Mouse (Mus musculus): ENCODE results near the gene Zfp365. TPM values are rescaled to one million over a fixed set of nuclear protein-coding genes. Genes with fewer than 3 reads are reported as not detected.

Gene Zfp365
- polyA plus RNA-seq, 1 experiment from 2014 or later: 1.5 TPM

DNA sequence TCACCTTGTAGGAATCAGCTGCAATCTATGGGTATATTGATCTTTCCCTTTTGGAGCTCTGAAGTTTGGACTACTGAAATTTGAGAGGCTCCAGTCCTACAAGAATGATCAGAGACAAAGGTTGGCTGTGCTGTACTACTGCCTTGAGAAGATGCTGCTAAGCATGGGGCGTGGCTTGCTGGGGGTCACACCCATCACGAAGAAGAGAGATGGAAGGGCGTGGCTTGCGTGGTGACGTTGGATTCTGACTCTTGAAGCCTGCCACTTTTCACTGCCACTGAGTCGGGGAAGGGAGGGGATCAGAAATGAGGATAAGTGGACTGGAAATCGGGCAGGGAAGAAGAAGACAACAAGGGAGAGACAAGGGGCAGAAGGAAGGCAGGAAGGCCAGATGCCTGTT is 4.9 kb upstream of the Zfp365 start:
- Histone ChIP-seq H3K4me1 (ENCODE audit: control insufficient read depth, insufficient read depth, low read length) (no peaks in the 10 kb centered on the region), H3K36me3 (ENCODE audit: control insufficient read depth, insufficient read depth, low read length) (no peaks in the 10 kb centered on the region), H3K9ac (replicated peaks; ENCODE audit: low read depth, low read length) (no peak overlapping the region), H3K27me3 (ENCODE audit: control insufficient read depth, insufficient read depth, low read length) (no peaks in the 10 kb centered on the region), H3K4me3 (ENCODE audit: low read depth, low read length) (no peak overlapping the region), H3K9me3 (ENCODE audit: control insufficient read depth, low read depth, low read length) (no peaks in the 10 kb centered on the region), H3K27ac (ENCODE audit: low read length) (no peak overlapping the region), H3K4me2 (replicated peaks; ENCODE audit: low read depth, low read length) (no peak overlapping the region)
- 61% methylated on average over 7 of the region's 7 CpGs for WGBS
- ATAC-seq (ENCODE audit: insufficient number of reproducible peaks, insufficient read depth, low FRiP score, low read depth): no peak

DNA sequence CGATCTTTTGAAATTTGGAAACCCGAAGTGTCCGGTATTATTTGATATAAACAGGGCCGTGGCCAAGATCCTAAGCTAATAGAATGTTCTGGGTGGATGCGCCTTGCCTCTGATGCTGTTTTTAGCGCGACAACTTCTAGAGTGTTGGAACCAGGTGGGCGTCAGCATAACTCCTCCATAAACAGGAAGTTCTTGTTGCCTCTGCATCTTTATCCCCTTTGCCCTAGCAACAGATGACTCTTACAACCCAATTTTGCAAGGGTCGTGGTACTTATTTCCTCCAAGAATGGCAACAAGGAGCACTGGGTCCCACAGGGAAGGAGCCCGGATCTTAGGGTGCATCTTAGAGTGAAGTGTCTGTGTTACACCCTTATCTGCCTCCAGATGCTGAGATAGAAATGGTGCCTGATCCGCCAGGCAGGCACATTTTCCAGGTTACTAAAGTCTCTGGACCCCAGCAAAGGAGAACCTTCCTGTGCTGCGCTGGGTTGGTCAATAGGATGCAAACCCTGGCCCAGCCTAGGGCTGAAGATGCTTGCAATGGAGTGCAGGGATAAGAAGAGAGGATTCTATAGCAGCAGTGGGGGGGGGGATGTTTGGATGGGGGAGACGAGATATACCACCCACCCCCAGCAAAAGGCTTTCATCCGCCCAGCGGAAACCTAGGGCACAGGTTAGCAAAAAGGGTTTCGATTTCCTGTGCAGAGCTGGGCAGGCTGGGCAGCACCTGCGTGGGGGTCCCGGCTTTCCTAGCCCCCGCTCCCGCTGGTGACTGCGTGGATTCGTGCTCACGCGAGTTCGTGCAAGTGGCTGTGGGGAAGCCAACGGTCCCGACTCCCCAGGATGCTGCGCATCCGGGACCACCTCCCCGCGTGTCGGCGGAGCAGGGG is 770 bp downstream of the Zfp365 start:
- H3K36me3 ChIP-seq (ENCODE audit: control insufficient read depth, insufficient read depth, low read length): no peaks in the 10 kb centered on the region
- 20% methylated on average over 33 of the region's 33 CpGs for WGBS
- no peaks in the 10 kb centered on the region for H3K4me1 ChIP-seq (ENCODE audit: control insufficient read depth, insufficient read depth, low read length)
- H3K4me2 ChIP-seq (replicated peaks; ENCODE audit: low read depth, low read length): peak overlapping the region; percentile 93
- H3K9ac ChIP-seq (replicated peaks; ENCODE audit: low read depth, low read length): peak overlapping the region; percentile 34
- H3K27me3 ChIP-seq (ENCODE audit: control insufficient read depth, insufficient read depth, low read length): no peaks in the 10 kb centered on the region
- no peak overlapping the region for H3K27ac ChIP-seq (ENCODE audit: low read length)
- H3K9me3 ChIP-seq (ENCODE audit: control insufficient read depth, low read depth, low read length): no peaks in the 10 kb centered on the region
- ATAC-seq (ENCODE audit: insufficient number of reproducible peaks, insufficient read depth, low FRiP score, low read depth): no peak; the same call in 1 of the 2 replicates
- peak overlapping the region; percentile 58 for H3K4me3 ChIP-seq (ENCODE audit: low read depth, low read length)

DNA sequence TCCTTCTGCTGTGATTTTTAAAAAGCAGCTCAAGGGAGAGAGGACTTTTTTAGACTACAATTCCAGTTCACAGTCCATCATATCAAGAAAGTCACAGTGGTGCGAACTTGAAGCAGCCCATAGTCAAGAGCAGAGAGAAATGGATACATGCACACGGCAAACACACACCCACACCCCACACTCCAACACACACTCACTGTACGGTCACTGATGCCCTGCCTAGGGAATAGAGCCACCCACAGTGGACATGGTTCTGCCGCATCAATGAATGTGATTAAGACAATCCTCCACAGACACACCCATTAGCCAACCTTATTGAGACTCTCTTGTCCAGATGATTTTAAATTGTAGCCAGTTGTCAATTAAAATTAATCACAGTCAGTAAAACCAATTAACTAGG is 4.5 kb downstream of the Zfp365 start:
- Histone ChIP-seq H3K4me3 (ENCODE audit: low read depth, low read length) (no peak overlapping the region), H3K27ac (ENCODE audit: low read length) (no peak overlapping the region), H3K27me3 (ENCODE audit: control insufficient read depth, insufficient read depth, low read length) (no peaks in the 10 kb centered on the region), H3K9me3 (ENCODE audit: control insufficient read depth, low read depth, low read length) (no peaks in the 10 kb centered on the region), H3K9ac (replicated peaks; ENCODE audit: low read depth, low read length) (no peak overlapping the region), H3K4me2 (replicated peaks; ENCODE audit: low read depth, low read length) (no peak overlapping the region), H3K4me1 (ENCODE audit: control insufficient read depth, insufficient read depth, low read length) (no peaks in the 10 kb centered on the region), H3K36me3 (ENCODE audit: control insufficient read depth, insufficient read depth, low read length) (no peaks in the 10 kb centered on the region)
- no peak for ATAC-seq (ENCODE audit: insufficient number of reproducible peaks, insufficient read depth, low FRiP score, low read depth)
- WGBS: 93% methylated on average over 4 of the region's 4 CpGs

DNA sequence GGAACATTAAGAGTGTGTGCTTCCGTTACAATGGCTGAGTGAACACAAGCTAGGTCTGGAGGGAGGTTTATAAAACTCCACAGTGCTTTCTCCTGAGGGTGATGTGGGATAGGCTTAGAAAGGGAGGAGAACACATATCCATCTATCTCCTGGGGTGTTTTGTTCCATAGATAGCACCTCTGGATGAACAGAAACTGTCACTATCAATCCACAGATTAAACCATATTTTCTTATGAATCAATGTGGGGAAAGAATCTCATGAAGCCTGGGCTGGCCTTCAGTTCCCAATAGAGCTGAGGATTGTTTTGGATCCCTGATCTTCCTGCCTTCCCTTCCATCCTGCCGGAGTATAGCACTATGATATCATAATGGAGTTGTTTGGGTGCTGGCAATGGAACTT is 5.5 kb downstream of the Zfp365 start:
- Histone ChIP-seq H3K9ac (replicated peaks; ENCODE audit: low read depth, low read length) (no peak overlapping the region), H3K4me3 (ENCODE audit: low read depth, low read length) (no peak overlapping the region), H3K27ac (ENCODE audit: low read length) (no peak overlapping the region), H3K27me3 (ENCODE audit: control insufficient read depth, insufficient read depth, low read length) (no peaks in the 10 kb centered on the region), H3K4me2 (replicated peaks; ENCODE audit: low read depth, low read length) (no peak overlapping the region), H3K4me1 (ENCODE audit: control insufficient read depth, insufficient read depth, low read length) (no peaks in the 10 kb centered on the region), H3K36me3 (ENCODE audit: control insufficient read depth, insufficient read depth, low read length) (no peaks in the 10 kb centered on the region), H3K9me3 (ENCODE audit: control insufficient read depth, low read depth, low read length) (no peaks in the 10 kb centered on the region)
- 86% methylated on average over 2 of the region's 2 CpGs for WGBS
- no peak for ATAC-seq (ENCODE audit: insufficient number of reproducible peaks, insufficient read depth, low FRiP score, low read depth)

DNA sequence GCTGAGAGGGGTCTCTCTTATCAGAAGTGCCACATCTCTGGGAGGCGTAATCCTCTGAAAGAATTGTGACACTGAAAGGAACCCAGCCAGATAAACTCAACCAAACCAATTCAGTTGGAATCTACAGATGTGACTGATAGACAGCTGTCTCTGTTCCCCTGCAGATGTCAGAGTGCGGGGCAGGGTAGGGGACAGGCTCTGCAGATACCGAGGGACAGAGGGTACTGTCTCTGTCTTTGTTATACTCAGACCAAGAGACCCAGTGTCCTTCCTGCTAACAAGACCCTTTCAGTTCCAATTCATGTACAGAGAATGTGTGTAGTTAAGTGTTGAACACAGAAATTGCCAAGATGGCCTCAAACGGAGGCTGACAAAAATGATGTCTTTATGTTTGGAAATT is 6.4 kb downstream of the Zfp365 start:
- Histone ChIP-seq H3K9me3 (ENCODE audit: control insufficient read depth, low read depth, low read length) (no peaks in the 10 kb centered on the region), H3K9ac (replicated peaks; ENCODE audit: low read depth, low read length) (no peak overlapping the region), H3K27me3 (ENCODE audit: control insufficient read depth, insufficient read depth, low read length) (no peaks in the 10 kb centered on the region), H3K4me1 (ENCODE audit: control insufficient read depth, insufficient read depth, low read length) (no peaks in the 10 kb centered on the region), H3K4me2 (replicated peaks; ENCODE audit: low read depth, low read length) (no peak overlapping the region), H3K27ac (ENCODE audit: low read length) (no peak overlapping the region), H3K36me3 (ENCODE audit: control insufficient read depth, insufficient read depth, low read length) (no peaks in the 10 kb centered on the region), H3K4me3 (ENCODE audit: low read depth, low read length) (no peak overlapping the region)
- 84% methylated on average over 4 of the region's 4 CpGs for WGBS
- ATAC-seq (ENCODE audit: insufficient number of reproducible peaks, insufficient read depth, low FRiP score, low read depth): no peak

DNA sequence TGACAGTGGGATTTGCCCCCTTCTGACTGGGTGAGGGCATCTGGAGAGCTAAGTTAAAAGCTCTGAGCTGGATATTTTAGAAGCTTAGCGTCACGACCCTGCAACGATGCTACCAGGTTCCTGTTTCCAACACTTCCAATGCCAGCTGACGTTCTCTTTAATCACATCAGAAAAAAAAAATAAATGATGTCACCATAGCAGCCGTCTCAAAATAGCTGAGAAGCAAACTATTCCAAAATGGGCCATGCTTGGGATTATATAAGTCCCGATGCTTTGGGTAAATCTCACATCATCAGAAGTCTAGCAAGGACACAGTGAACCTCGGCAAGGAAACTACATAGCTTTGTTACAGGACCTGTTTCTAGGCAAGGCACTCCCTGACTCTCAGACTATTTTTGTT is 9.1 kb downstream of the Zfp365 start:
- H3K36me3 ChIP-seq (ENCODE audit: control insufficient read depth, insufficient read depth, low read length): no peaks in the 10 kb centered on the region
- no peak overlapping the region for H3K4me2 ChIP-seq (replicated peaks; ENCODE audit: low read depth, low read length)
- no peak overlapping the region for H3K27ac ChIP-seq (ENCODE audit: low read length)
- WGBS: 70% methylated on average over 7 of the region's 7 CpGs
- no peaks in the 10 kb centered on the region for H3K9me3 ChIP-seq (ENCODE audit: control insufficient read depth, low read depth, low read length)
- ATAC-seq (ENCODE audit: insufficient number of reproducible peaks, insufficient read depth, low FRiP score, low read depth): no peak
- H3K9ac ChIP-seq (replicated peaks; ENCODE audit: low read depth, low read length): no peak overlapping the region
- no peaks in the 10 kb centered on the region for H3K4me1 ChIP-seq (ENCODE audit: control insufficient read depth, insufficient read depth, low read length)
- H3K4me3 ChIP-seq (ENCODE audit: low read depth, low read length): no peak overlapping the region
- no peaks in the 10 kb centered on the region for H3K27me3 ChIP-seq (ENCODE audit: control insufficient read depth, insufficient read depth, low read length)

DNA sequence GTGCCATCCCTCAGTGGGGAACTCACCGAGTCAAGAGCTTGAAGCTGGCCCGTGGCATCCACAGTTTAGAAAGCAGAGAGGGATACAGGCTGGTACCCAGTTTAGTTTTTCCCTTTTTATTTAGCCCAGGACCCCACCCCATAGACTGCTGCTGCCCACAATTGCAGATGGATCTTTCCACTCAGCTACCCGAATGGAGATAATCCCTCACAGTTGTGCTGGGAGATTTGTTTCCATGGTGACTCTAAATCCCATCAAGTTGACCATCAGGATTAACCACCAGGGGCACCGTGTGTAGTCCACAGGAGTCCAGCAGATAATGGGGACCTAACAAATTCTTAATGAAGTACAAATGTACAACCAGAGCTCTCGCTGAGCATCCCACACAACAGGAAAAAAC is 11.3 kb downstream of the Zfp365 start:
- no peaks in the 10 kb centered on the region for H3K27me3 ChIP-seq (ENCODE audit: control insufficient read depth, insufficient read depth, low read length)
- no peaks in the 10 kb centered on the region for H3K9me3 ChIP-seq (ENCODE audit: control insufficient read depth, low read depth, low read length)
- no peak overlapping the region for H3K4me2 ChIP-seq (replicated peaks; ENCODE audit: low read depth, low read length)
- H3K27ac ChIP-seq (ENCODE audit: low read length): no peak overlapping the region
- H3K9ac ChIP-seq (replicated peaks; ENCODE audit: low read depth, low read length): no peak overlapping the region
- WGBS: 48% methylated on average over 5 of the region's 5 CpGs
- no peak overlapping the region for H3K4me3 ChIP-seq (ENCODE audit: low read depth, low read length)
- H3K4me1 ChIP-seq (ENCODE audit: control insufficient read depth, insufficient read depth, low read length): no peaks in the 10 kb centered on the region
- no peak for ATAC-seq (ENCODE audit: insufficient number of reproducible peaks, insufficient read depth, low FRiP score, low read depth)
- no peaks in the 10 kb centered on the region for H3K36me3 ChIP-seq (ENCODE audit: control insufficient read depth, insufficient read depth, low read length)

DNA sequence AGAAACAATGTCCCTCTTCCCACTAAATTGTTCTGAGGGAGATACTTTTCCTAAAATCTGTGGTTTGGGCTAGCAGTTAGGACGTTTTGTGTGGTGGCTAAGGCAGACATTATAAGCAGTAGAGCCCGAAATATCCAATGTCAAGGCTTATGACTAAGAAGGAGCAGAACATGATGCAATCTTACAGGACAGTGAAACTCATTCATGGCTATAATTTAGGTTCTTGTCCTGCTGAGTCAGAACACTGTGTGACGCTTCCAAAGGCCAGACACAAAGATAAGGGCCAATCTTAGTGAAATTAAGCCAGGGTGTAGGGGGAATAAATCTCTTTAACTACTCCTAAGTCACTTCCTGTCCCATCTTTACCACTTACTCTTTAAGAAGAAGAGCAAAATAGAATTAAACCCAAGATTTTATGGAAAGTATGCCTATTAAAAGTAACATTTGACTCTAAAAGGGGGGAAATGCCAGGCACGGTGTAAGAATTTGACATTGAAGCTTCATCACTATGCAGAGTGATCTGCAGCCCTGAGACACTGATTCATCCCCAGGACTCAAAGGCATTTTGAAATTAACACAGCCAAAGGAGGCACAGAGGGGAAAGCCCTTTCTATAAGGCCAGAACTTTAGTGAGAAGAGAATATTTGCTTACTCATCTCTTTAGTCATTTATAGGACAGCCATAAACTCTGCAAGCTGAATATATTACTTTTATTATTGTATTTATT is 13.3 kb downstream of the Zfp365 start:
- 75% methylated on average over 4 of the region's 4 CpGs for WGBS
- Histone ChIP-seq H3K9me3 (ENCODE audit: control insufficient read depth, low read depth, low read length) (no peaks in the 10 kb centered on the region), H3K27ac (ENCODE audit: low read length) (no peak overlapping the region), H3K4me1 (ENCODE audit: control insufficient read depth, insufficient read depth, low read length) (no peaks in the 10 kb centered on the region), H3K36me3 (ENCODE audit: control insufficient read depth, insufficient read depth, low read length) (no peaks in the 10 kb centered on the region), H3K27me3 (ENCODE audit: control insufficient read depth, insufficient read depth, low read length) (no peaks in the 10 kb centered on the region), H3K9ac (replicated peaks; ENCODE audit: low read depth, low read length) (no peak overlapping the region), H3K4me2 (replicated peaks; ENCODE audit: low read depth, low read length) (no peak overlapping the region), H3K4me3 (ENCODE audit: low read depth, low read length) (no peak overlapping the region)
- ATAC-seq (ENCODE audit: insufficient number of reproducible peaks, insufficient read depth, low FRiP score, low read depth): no peak
